Mouse (Mus musculus) embryonic fibroblast, embryonic 13.5 days (primary cell): Measurements from ENCODE around the gene Phf19. TPM values are rescaled to one million over a fixed set of nuclear protein-coding genes. Genes with fewer than 3 reads are reported as not detected.

Source experiments
- H3K27ac ChIP-seq: 2 replicates; pipeline ENCODE4 v1.5.1; 2012; ENCODE audit warnings: low read length, control low read depth, inconsistent platforms; ENCODE audit not compliant: insufficient read depth
- H3K4me1 ChIP-seq: 2 replicates; pipeline ENCODE4 v1.6.1; 2011; ENCODE audit warnings: low read length; ENCODE audit not compliant: control insufficient read depth, insufficient read depth
- H3K4me3 ChIP-seq: 2 replicates; pipeline ENCODE4 v1.5.1; 2011; ENCODE audit warnings: mild to moderate bottlenecking, control low read depth, low read length; ENCODE audit not compliant: insufficient read depth
- CTCF ChIP-seq: IDR thresholded peaks from 2 replicates; pipeline ENCODE4 v1.5.1; 2011; ENCODE audit warnings: mild to moderate bottlenecking, control low read depth, low read length, moderate library complexity, borderline replicate concordance; ENCODE audit not compliant: insufficient read depth
- POLR2A ChIP-seq: IDR thresholded peaks from 2 replicates; pipeline ENCODE4 v1.6.1; 2011; ENCODE audit warnings: low read depth, mild to moderate bottlenecking, control low read depth, low read length, moderate library complexity
- polyA plus RNA-seq: library from polyadenylated mRNA; stranded (reverse); fragments of >200 nt; gene quantifications from 2 replicates; pipeline ENCODE4 v1.2.4, GENCODE M21; 2011; ENCODE audit warnings: low read depth; ENCODE audit not compliant: missing spikeins, insufficient read length

Gene Phf19
- polyA plus RNA-seq, 1 experiment, result 7.6 TPM

DNA sequence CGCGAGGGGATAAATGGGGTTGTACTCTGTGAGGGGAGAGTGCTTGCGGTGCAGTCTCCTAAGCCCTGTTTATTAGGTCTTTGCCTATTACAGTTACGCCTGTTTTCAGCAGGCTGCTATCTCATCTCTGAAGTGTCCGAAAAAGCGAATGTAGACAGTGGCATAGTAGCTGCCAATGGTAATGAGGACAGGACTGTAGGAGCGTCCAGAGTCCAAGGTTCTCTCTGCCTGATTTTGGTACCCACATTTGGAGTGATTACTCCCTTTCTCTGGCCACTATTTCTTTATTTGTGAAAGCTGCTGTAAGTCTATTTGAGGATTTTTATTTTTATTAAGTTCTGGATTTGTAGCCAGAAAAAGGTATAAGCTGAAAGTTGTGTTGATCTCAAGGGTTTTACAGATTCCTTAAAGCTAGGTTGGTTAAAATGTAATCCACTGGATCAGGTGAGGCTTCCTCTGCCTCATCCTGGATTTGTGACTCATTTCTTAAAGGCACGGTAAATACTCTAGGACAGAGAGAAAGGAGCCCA, 38.9 kb downstream of the Phf19 start, which contains the start of gene Psmd5:
TSS of gene Psmd5 (minus strand) at position 153 of the 530 bp plus-strand sequence.
- H3K4me3 ChIP-seq, result no peak within 1 kb of the TSS
- no peak for TF ChIP-seq POLR2A
- no peak for TF ChIP-seq CTCF
- no peak within 1 kb of the TSS for H3K27ac ChIP-seq
- no peaks in the 10 kb centered on the region for H3K4me1 ChIP-seq

DNA sequence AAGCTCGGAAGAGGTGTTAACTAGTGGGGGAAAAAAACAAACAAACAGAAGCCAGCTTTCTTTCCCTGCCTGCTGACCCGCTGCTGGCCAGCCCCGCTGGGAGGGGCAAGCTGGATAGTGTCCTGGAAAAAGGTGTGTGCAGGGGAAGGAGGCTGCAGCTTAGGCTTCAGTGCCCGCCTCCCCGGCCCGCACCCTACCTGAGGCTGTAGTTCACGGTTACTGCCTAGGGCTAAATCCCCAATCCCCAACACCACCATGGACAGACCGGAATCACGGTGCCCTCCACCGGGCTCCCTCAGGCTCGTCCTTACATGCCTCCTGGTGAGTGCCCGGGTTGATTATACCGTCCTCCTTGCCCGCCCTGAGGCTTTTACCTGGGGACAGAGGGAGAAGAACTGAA, 39.6 kb downstream of the Phf19 start, which contains the start of gene Cutal:
TSS of gene Cutal (plus strand) at position 126 of the 400 bp plus-strand sequence.
- no peak for TF ChIP-seq POLR2A
- TF ChIP-seq CTCF, result no peak
- Histone ChIP-seq H3K4me1 (no peaks in the 10 kb centered on the region), H3K4me3 (no peak within 1 kb of the TSS), H3K27ac (no peak within 1 kb of the TSS)

DNA sequence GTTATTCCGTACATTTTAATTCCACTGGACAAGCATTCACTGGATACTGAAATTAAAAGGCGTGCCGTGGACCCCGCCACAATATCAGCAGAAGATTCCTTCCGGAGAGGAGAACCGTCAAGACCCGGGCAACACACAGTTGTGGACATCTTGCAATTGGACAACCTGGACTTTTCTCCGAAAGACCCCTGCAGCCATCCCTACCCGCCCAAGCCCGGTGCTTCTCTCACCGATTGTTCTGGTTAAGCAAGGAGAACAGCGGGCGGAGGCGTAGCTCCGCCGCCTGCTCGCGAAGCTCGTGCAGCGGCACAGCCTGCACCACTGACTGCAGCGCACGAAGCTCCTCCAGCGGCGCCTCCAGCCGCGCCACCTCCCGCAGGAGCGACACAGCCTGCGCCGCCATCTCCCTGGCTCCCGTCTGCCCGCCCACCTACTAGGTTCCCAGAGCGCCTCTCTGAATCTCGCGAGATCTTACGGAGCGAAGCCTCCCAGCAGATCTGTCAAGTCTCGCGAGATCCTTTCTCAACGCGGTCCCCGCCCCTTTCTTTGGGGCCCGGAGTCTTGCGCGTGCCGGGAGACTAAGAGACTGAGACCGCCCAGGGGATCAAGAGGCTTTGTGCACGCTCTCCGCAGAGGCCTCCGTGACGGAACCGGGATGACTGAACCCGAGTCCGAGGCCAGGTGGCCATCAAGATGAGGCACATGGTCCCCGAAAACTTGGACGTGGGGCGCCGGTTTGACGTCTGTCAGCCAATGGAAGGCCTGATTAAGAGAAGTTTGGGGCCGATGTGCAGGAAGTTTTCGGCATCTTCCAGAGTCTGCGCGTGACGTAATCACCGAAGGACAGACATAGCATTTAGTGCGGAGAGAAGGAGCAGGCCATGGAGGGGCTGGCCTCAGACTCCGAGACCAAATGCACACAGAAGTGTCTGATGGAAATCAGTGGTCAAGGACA, 43.0 kb downstream of the Phf19 start:
- TF ChIP-seq CTCF (no peak), POLR2A (peak; percentile 94)

DNA sequence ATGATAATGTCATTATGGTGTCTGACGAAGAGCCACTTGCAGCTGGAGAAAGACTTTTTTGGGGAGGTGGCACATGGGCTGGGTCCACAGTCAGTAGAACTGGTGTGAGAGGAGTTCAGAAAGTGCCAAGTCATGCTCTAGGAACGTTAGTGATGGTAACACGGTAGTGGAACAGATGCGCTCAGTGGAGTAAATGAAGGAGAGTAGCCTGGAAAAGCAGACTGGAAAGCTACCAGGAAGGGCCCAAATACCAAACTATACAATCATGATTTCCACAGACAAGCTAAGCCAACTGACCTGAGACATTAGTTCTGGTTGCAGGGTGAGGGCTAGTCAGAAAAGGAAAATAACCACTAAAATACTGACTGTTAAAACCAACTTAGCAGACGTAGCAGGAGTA, 44.1 kb downstream of the Phf19 start:
- H3K4me1 ChIP-seq, result 0 out of 2 replicates have a peak, but pooled peaks cover 3% of the 10 kb centered on the region
- peak overlapping the region; percentile 83 for H3K4me3 ChIP-seq
- TF ChIP-seq CTCF (no peak), POLR2A (peak; percentile 43)
- H3K27ac ChIP-seq, result peak overlapping the region; percentile 84

More for the DNA sequence above, 43.0 kb downstream of the Phf19 start:
- Histone ChIP-seq H3K4me1 (0 out of 2 replicates have a peak, but pooled peaks cover 3% of the 10 kb centered on the region), H3K4me3 (peak overlapping the region; percentile 99), H3K27ac (peak overlapping the region; percentile 97)

DNA sequence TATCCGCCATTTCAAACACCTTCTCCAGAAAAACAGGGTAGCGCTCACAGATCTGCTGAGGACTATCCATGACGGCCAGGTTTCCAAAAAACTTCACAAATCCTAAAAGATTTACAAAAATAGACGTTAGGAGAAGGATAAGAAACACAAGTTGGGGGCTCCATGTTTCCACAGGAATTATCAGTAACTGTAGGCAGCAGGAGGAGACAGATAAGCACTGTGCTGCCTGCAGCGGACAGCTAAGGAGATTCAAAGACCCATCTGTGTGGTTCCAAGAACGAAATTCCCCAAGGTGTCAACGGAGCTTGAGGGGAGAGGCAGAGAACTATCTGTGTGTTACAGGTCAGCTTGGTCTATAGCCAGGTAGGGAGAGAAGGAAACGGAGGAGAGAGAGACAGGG, 56.1 kb downstream of the Phf19 start:
- H3K4me1 ChIP-seq, result no peaks in the 10 kb centered on the region
- H3K27ac ChIP-seq, result no peak overlapping the region
- no peak for TF ChIP-seq POLR2A
- TF ChIP-seq CTCF, result no peak
- H3K4me3 ChIP-seq, result no peak overlapping the region

DNA sequence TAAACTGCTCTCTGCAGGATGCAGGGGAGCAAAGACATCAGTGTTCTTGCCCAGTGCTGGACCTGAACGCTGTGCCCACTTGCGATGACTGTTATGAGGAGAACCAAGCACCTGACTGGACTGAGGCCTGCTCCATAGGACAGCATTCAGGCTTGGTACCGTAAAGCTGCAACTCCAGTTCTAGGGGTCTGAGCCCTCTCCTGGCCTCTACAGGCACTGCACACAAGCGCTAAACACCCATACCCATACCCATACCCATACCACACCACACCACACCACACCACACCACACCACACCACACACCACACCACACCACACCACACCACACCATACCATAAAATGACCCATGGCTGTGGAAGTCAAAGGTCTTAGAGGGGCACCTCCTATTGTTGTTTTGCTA, 58.6 kb downstream of the Phf19 start:
- Histone ChIP-seq H3K27ac (no peak overlapping the region), H3K4me3 (no peak overlapping the region), H3K4me1 (no peaks in the 10 kb centered on the region)
- TF ChIP-seq POLR2A, result no peak
- TF ChIP-seq CTCF, result no peak

DNA sequence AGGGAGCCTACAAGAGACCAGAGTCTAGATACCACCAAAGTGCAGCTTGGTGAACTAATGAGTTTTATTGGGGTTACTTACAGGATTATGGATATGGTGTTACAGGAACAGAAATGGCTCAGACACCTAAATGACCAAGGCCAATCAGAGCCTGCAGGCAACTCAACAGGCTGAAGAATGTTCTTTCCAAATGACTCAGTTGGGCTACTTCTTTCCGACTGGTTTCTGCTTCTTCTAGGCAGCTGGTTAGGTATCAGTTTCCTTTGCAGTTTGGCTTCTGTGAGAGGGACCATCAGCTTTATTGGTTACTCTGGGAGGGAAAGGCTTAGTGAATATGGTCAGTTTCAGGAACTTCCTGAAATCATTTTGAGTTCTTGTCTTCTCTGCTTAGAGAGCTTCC, 66.1 kb downstream of the Phf19 start:
- Histone ChIP-seq H3K4me3 (no peak overlapping the region), H3K4me1 (no peaks in the 10 kb centered on the region), H3K27ac (no peak overlapping the region)
- no peak for TF ChIP-seq CTCF
- no peak for TF ChIP-seq POLR2A

Other genes starting within 250 kb of the Phf19 start
- gene Gapvd1, start 158.8 kb downstream of the Phf19 start, polyA plus RNA-seq, result 75.1 and 80.4 TPM in 2 replicates
- 977 and 1,088 TPM in 2 replicates for gene Hspa5, start 142.1 kb downstream of the Phf19 start, polyA plus RNA-seq
- gene Rabepk, start 114.1 kb downstream of the Phf19 start, polyA plus RNA-seq, result 40.7 and 41.3 TPM in 2 replicates
- 65.6 and 73.5 TPM in 2 replicates for gene Fbxw2, start 87.7 kb downstream of the Phf19 start, polyA plus RNA-seq
- gene Gm34653, start 81.0 kb downstream of the Phf19 start, polyA plus RNA-seq, result not detected in 2 replicates
- gene Cutal, start 39.6 kb downstream of the Phf19 start, polyA plus RNA-seq, result 0.32 TPM in 1 of 2 replicates, not detected in the other
- gene Psmd5, start 39.1 kb downstream of the Phf19 start, polyA plus RNA-seq, result 65.7 and 67.6 TPM in 2 replicates
- gene Traf1, start 47.7 kb upstream of the Phf19 start, polyA plus RNA-seq, result 2.0 and 2.3 TPM in 2 replicates
- gene Hc, start 147.4 kb upstream of the Phf19 start, polyA plus RNA-seq, result not detected in 2 replicates
- 1.8 TPM in 1 of 2 replicates, not detected in the other for gene AI182371, start 187.5 kb upstream of the Phf19 start, polyA plus RNA-seq
- 14.3 and 24.4 TPM in 2 replicates for gene Cntrl, start 195.5 kb upstream of the Phf19 start, polyA plus RNA-seq